8 mouse cellular contexts compared by ENCODE assay signal in genomic region chr10:84917731-84918095, GRCm38 (mm10). TPM values are rescaled to one million over a fixed set of nuclear protein-coding genes. Genes with fewer than 3 reads are reported as not detected.
A peak's percentile ranks its signal among the peaks of the same experiment; 100 is the strongest.
DNase-seq lines count a peak whose midpoint lies in the region; ATAC-seq and TF ChIP-seq lines count a peak whose summit lies in the region.

No protein-coding gene starts in this region.

- H3K9ac ChIP-seq in neural tube, embryonic 11.5 days (ENCODE audit: low read length) = peak overlapping the region; percentile 74
- H3K9ac ChIP-seq in forebrain, embryonic 15.5 days (replicated peaks) = peak overlapping the region; percentile 83
- H3K9ac ChIP-seq in liver, embryonic 13.5 days = peak overlapping the region; percentile 91

- TF ChIP-seq CTCF in testis, adult 2 months (IDR thresholded peaks at IDR 0.05; ENCODE audit: control insufficient read depth, insufficient read depth, insufficient replicate concordance, low read depth, low read length) = no peak

- H3K4me3 ChIP-seq in erythroblast, embryonic 14.5 days (replicated peaks) = peak overlapping the region; percentile 91
- H3K4me3 ChIP-seq in neural tube, embryonic 11.5 days (ENCODE audit: low read depth, low read length) = peak overlapping the region; percentile 82
- H3K4me3 ChIP-seq in forebrain, embryonic 15.5 days = peak overlapping the region; percentile 62
- peak overlapping the region; percentile 90 for H3K4me3 ChIP-seq in liver, embryonic 13.5 days (replicated peaks)
- peak overlapping the region; percentile 98 for H3K4me3 ChIP-seq in testis, adult 2 months (ENCODE audit: control insufficient read depth, low read depth, low read length)

- ATAC-seq in erythroblast, adult 5-6 weeks (replicated peaks; ENCODE audit: low FRiP score, poor library complexity, severe bottlenecking) = no peak
- ATAC-seq in neural tube, embryonic 11.5 days (ENCODE audit: insufficient read depth, low FRiP score, low TSS enrichment) = no peak; the same call in 1 of the 2 replicates
- peak; percentile 55 for ATAC-seq in forebrain, embryonic 15.5 days (replicated peaks)
- ATAC-seq in liver, embryonic 13.5 days (ENCODE audit: low read depth) = peak; percentile 4; the same call in 1 of the 2 replicates

- H3K27ac ChIP-seq in neural tube, embryonic 11.5 days (ENCODE audit: low read depth, low read length) = peak overlapping the region; percentile 79
- peak overlapping the region; percentile 98 for H3K27ac ChIP-seq in forebrain, embryonic 15.5 days (replicated peaks)
- peak overlapping the region; percentile 88 for H3K27ac ChIP-seq in liver, embryonic 13.5 days
- peak overlapping the region; percentile 69; the same call in 1 of the 2 replicates for H3K27ac ChIP-seq in testis, adult 2 months (ENCODE audit: control insufficient read depth, insufficient read depth, low read depth, low read length)

- WGBS in neural tube, embryonic 11.5 days = under 1% methylated on average over 25 of the region's 27 CpGs
- WGBS in forebrain, embryonic 15.5 days = under 1% methylated on average over 27 of the region's 27 CpGs
- under 1% methylated on average over 27 of the region's 27 CpGs for WGBS in liver, embryonic 13.5 days (ENCODE audit: insufficient replicate concordance)

- H3K27me3 ChIP-seq in erythroblast, embryonic 14.5 days (ENCODE audit: control insufficient read depth) = no peaks in the 10 kb centered on the region
- H3K27me3 ChIP-seq in neural tube, embryonic 11.5 days (ENCODE audit: control insufficient read depth, insufficient read depth, low read length) = no peaks in the 10 kb centered on the region
- H3K27me3 ChIP-seq in forebrain, embryonic 15.5 days = no peaks in the 10 kb centered on the region; the same call in 1 of the 2 replicates
- no peaks in the 10 kb centered on the region for H3K27me3 ChIP-seq in liver, embryonic 13.5 days
- no peaks in the 10 kb centered on the region for H3K27me3 ChIP-seq in testis, adult 2 months (ENCODE audit: control insufficient read depth, insufficient read depth, low read length)

- H3K4me2 ChIP-seq in neural tube, embryonic 11.5 days (ENCODE audit: low read depth) = peak overlapping the region; percentile 66
- peak overlapping the region; percentile 68 for H3K4me2 ChIP-seq in forebrain, embryonic 15.5 days (replicated peaks)
- H3K4me2 ChIP-seq in liver, embryonic 13.5 days = peak overlapping the region; percentile 93

- no peak for DNase-seq in neural tube, embryonic 11.5 days (ENCODE audit: low spot score)
- no peak for DNase-seq in neural tube, embryonic 10.5 days (ENCODE audit: extremely low spot score, low spot score)
- no peak for DNase-seq in liver, embryonic 13.5 days
- DNase-seq in ovary, postnatal 10 days (ENCODE audit: low spot score) = no peak

- H3K36me3 ChIP-seq in erythroblast, embryonic 14.5 days (ENCODE audit: control insufficient read depth) = 0 out of 2 replicates have a peak, but pooled peaks cover 2% of the 10 kb centered on the region
- no peaks in the 10 kb centered on the region for H3K36me3 ChIP-seq in neural tube, embryonic 11.5 days (ENCODE audit: control insufficient read depth, insufficient read depth, low read length)
- no peaks in the 10 kb centered on the region for H3K36me3 ChIP-seq in forebrain, embryonic 15.5 days
- H3K36me3 ChIP-seq in liver, embryonic 13.5 days = no peaks in the 10 kb centered on the region
- H3K36me3 ChIP-seq in testis, adult 2 months (ENCODE audit: control insufficient read depth, insufficient read depth, low read length) = no peaks in the 10 kb centered on the region; the same call in 1 of the 2 replicates

- no peaks in the 10 kb centered on the region for H3K9me3 ChIP-seq in erythroblast, embryonic 14.5 days (ENCODE audit: control insufficient read depth, low read length)
- no peaks in the 10 kb centered on the region for H3K9me3 ChIP-seq in neural tube, embryonic 11.5 days (ENCODE audit: control insufficient read depth, low read length)
- H3K9me3 ChIP-seq in forebrain, embryonic 15.5 days = no peaks in the 10 kb centered on the region
- H3K9me3 ChIP-seq in liver, embryonic 13.5 days (replicated peaks) = no peaks in the 10 kb centered on the region

- TF ChIP-seq POLR2A in testis, adult 2 months (IDR thresholded peaks at IDR 0.05; ENCODE audit: control insufficient read depth, low read depth, low read length) = no peak

- peaks cover 36% of the 10 kb centered on the region for H3K4me1 ChIP-seq in erythroblast, embryonic 14.5 days (ENCODE audit: control insufficient read depth)
- H3K4me1 ChIP-seq in neural tube, embryonic 11.5 days (ENCODE audit: control insufficient read depth, insufficient read depth, low read length) = peaks cover 10% of the 10 kb centered on the region; the same call in 1 of the 2 replicates
- peaks cover 27% of the 10 kb centered on the region for H3K4me1 ChIP-seq in forebrain, embryonic 15.5 days
- peaks cover 31% of the 10 kb centered on the region for H3K4me1 ChIP-seq in liver, embryonic 13.5 days (replicated peaks)
- H3K4me1 ChIP-seq in testis, adult 2 months (ENCODE audit: control insufficient read depth, insufficient read depth, low read length) = peaks cover 5% of the 10 kb centered on the region

RNA-seq across cellular contexts. Expression of gene Ric8b, which starts 0.3 kb away (rescaled TPM):
- polyA plus RNA-seq in erythroblast, embryonic 14.5 days (2012) = 0.06 and 0.09 TPM in 2 replicates
- 1.9 and 3.3 TPM in 2 replicates for total RNA-seq in erythroblast, adult 5-6 weeks (2015; ENCODE audit: low replicate concordance)
- 4.6 and 5.2 TPM in 2 replicates for total RNA-seq in erythroblast, adult 5-6 weeks (2017; ENCODE audit: low replicate concordance)
- 31.7 and 32.9 TPM in 2 replicates for polyA plus RNA-seq in neural tube, embryonic 11.5 days (2014; fragmentation: Nextera tagmentation; extraction: Ambion mirVana)
- polyA plus RNA-seq in forebrain, embryonic 15.5 days (2015; fragmentation: Nextera tagmentation; extraction: Ambion mirVana) = 40.5 and 43.6 TPM in 2 replicates
- 3.9 and 4.4 TPM in 2 replicates for polyA plus RNA-seq in liver, embryonic 13.5 days (2015; fragmentation: Nextera tagmentation; extraction: Ambion mirVana)
- 3.0 and 3.4 TPM in 2 replicates for polyA plus RNA-seq in testis, adult 2 months (2012; rRNA removed)

Comparison
In these comparisons a context has a peak if more than half of its experiments do, and no peak if none do; other contexts are left out.
1. ATAC-seq: peak in forebrain, embryonic 15.5 days (single experiment) and liver, embryonic 13.5 days (single experiment); none in erythroblast, adult 5-6 weeks (single experiment) and neural tube, embryonic 11.5 days (single experiment).
2. Peak in every context shown above with its lines, with median percentiles within 50 percentile points of each other: H3K4me3 ChIP-seq, H3K27ac ChIP-seq, H3K4me2 ChIP-seq and H3K9ac ChIP-seq.